Mouse (Mus musculus) liver, embryonic 15.5 days (tissue): ENCODE measurements at regions not wholly inside any gene's neighbourhood (a gene's known extent, or its start where the extent isn't known, plus 50 kb on each side); places are given as distances from the start of the nearest gene placed in this dataset.

Experiments used
- ATAC-seq: fragments of 200-750 bp; cut with Nextera tagmentation; 2 replicates; pipeline ENCODE4 v1.8.0; 2017; ENCODE audit warnings: moderate number of reproducible peaks, mild to moderate bottlenecking, moderate library complexity; ENCODE audit not compliant: insufficient read depth
- H3K27ac ChIP-seq: fragments of 300-500 bp; sonication (generic); replicated peaks from 2 replicates; pipeline ENCODE4 v1.5.1; 2015; ENCODE audit warnings: mild to moderate bottlenecking, inconsistent platforms
- H3K27me3 ChIP-seq: fragments of 300-500 bp; sonication (generic); 2 replicates; pipeline ENCODE4 v1.6.1; 2015; ENCODE audit warnings: mild to moderate bottlenecking, inconsistent platforms
- H3K36me3 ChIP-seq: fragments of 300-500 bp; sonication (generic); replicated peaks from 2 replicates; pipeline ENCODE4 v1.6.1; 2015; ENCODE audit warnings: moderate library complexity, mild to moderate bottlenecking, inconsistent platforms
- H3K4me1 ChIP-seq: fragments of 300-500 bp; sonication (generic); replicated peaks from 2 replicates; pipeline ENCODE4 v1.6.1; 2015; ENCODE audit warnings: inconsistent platforms
- H3K4me2 ChIP-seq: fragments of 300-500 bp; sonication (generic); 2 replicates; pipeline ENCODE4 v1.6.1; 2015; ENCODE audit warnings: moderate library complexity, mild to moderate bottlenecking, inconsistent platforms
- H3K4me3 ChIP-seq: fragments of 300-500 bp; sonication (generic); replicated peaks from 2 replicates; pipeline ENCODE4 v1.5.1; 2015; ENCODE audit warnings: mild to moderate bottlenecking, inconsistent platforms
- H3K9ac ChIP-seq: fragments of 300-500 bp; sonication (generic); 2 replicates; pipeline ENCODE4 v1.6.1; 2015; ENCODE audit warnings: moderate library complexity, mild to moderate bottlenecking, inconsistent platforms
- H3K9me3 ChIP-seq: fragments of 300-500 bp; sonication (generic); replicated peaks from 2 replicates; pipeline ENCODE4 v1.6.1; 2016; ENCODE audit warnings: inconsistent platforms
- WGBS: fragments of 180-500 bp; shearing (Covaris S2); methylation state at CpG from one replicate; pipeline ENCODE4 v1.1.7; 2015; ENCODE audit warnings: mixed read lengths; ENCODE audit not compliant: insufficient replicate concordance; 5-methylcytosine and 5-hydroxymethylcytosine counted together

DNA sequence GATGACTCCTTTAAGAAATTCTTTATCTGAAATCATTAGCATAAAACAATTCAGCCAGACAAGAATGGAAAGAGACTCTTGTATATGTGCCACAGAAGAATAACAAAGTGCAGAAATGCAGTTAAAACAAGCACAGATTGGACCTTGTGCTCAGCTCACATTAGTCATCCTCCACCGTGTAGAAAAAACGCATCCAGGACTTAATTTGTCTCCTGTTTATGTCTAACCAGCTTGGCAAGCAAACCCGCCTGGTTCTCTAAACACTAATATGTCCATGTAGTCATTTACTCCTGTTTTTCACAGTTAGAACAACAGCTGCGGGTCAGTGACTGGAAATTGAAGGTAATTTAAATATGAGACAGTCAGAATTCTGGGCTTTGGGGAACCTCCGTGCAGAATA, 268.7 kb downstream of the Efnb2 start:
- Histone ChIP-seq H3K27me3 (no peaks in the 10 kb centered on the region), H3K36me3 (no peaks in the 10 kb centered on the region), H3K4me1 (no peaks in the 10 kb centered on the region), H3K9ac (no peak overlapping the region), H3K4me3 (no peak overlapping the region), H3K27ac (no peak overlapping the region), H3K4me2 (no peak overlapping the region), H3K9me3 (no peaks in the 10 kb centered on the region)
- WGBS = 62% methylated on average over 5 of the region's 5 CpGs
- no peak for ATAC-seq

DNA sequence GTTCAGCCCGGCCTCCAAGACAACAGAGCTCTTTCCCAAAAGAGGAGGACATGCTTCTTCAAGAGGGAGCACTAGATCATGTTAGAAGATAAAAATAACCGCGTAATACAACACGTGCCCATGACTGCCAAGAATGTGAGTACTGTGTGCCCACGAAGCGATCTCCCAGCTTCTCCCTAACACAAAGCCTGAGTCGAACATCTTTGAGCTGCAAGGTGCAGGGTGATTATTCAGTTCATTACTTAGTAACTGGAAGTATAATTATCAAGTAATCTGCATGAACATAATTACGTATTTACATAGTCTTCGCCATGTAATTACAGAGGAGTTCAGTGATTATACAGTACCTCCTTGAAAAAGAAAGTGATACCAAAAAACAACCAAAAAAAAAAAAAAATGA, 269.7 kb downstream of the Efnb2 start:
- H3K27ac ChIP-seq = no peak overlapping the region
- no peaks in the 10 kb centered on the region for H3K9me3 ChIP-seq
- no peak for ATAC-seq
- no peaks in the 10 kb centered on the region for H3K27me3 ChIP-seq
- no peaks in the 10 kb centered on the region for H3K4me1 ChIP-seq
- no peak overlapping the region for H3K4me3 ChIP-seq
- whole genome bisulfite sequencing = 73% methylated on average over 9 of the region's 9 CpGs
- H3K4me2 ChIP-seq = no peak overlapping the region
- no peak overlapping the region for H3K9ac ChIP-seq
- no peaks in the 10 kb centered on the region for H3K36me3 ChIP-seq

DNA sequence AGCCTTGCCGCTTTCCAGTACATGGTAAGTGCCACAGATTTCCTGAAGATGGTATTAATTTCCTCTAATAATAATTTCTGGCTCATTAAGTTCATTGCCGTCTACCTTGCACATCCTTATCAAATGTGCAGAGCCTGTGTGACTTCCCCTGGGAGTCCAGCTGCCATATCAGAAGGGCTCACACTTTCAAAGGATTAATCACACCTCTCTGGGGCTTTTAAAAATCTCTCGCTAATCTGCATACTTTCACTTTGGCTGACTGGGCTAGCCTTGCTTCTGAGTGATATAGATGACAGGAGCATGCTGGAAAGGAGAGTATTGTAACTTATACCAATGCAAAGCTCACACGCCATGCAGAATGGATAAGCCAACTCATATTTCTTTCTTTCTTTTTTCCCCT, 282.8 kb downstream of the Efnb2 start:
- Histone ChIP-seq H3K4me1 (no peaks in the 10 kb centered on the region), H3K9ac (no peak overlapping the region), H3K9me3 (no peaks in the 10 kb centered on the region), H3K27ac (no peak overlapping the region), H3K36me3 (no peaks in the 10 kb centered on the region), H3K4me3 (no peak overlapping the region), H3K27me3 (no peaks in the 10 kb centered on the region), H3K4me2 (no peak overlapping the region)
- WGBS = 40% methylated on average over 4 of the region's 4 CpGs
- ATAC-seq = no peak

DNA sequence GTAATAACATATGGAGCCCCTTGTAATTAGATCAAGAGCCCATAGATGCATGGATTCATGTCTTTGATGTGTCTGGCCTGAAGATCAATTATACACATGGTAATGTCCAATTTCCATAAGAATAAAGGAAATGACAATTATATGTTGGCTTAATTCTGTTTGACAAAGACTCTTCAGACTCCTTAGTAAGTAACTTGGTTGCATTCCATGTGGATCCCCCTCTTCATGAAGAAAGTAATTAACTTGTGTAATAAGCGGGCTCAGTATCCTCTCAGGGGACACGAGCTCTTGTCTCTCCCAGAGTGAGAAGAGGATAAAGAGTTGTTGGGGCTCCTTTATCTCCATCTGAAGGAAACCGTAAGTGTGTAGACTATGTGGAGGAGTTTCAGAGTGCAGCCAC, 284.3 kb downstream of the Efnb2 start:
- no peak for ATAC-seq
- H3K27ac ChIP-seq = no peak overlapping the region
- no peaks in the 10 kb centered on the region for H3K9me3 ChIP-seq
- H3K4me2 ChIP-seq = no peak overlapping the region
- no peaks in the 10 kb centered on the region for H3K36me3 ChIP-seq
- 63% methylated on average over 3 of the region's 3 CpGs for WGBS
- H3K27me3 ChIP-seq = no peaks in the 10 kb centered on the region
- H3K4me3 ChIP-seq = no peak overlapping the region
- no peaks in the 10 kb centered on the region for H3K4me1 ChIP-seq
- no peak overlapping the region for H3K9ac ChIP-seq

DNA sequence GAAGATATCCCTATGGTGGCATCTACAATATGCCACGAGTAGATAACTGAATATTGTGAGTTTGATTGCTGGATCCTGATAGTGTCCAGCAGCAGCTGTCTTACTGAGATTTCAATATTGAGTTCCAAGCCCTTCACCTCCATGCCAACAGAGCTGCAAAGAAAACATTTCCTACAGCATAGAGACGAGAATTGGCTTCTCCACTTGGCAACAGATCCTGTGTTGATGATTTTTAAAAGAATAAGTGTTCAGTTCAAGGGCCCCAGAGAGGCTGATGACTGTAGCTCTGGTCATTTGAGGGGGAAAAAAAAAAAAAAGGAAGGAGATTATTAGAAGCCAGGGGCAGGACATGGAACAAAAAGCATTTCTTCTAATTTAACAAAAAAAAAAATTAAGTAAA, 284.7 kb downstream of the Efnb2 start:
- ATAC-seq = no peak
- no peaks in the 10 kb centered on the region for H3K9me3 ChIP-seq
- H3K27ac ChIP-seq = no peak overlapping the region
- no peak overlapping the region for H3K4me3 ChIP-seq
- H3K4me2 ChIP-seq = no peak overlapping the region
- H3K4me1 ChIP-seq = no peaks in the 10 kb centered on the region
- H3K36me3 ChIP-seq = no peaks in the 10 kb centered on the region
- WGBS = 35% methylated on average over 2 of the region's 2 CpGs
- no peaks in the 10 kb centered on the region for H3K27me3 ChIP-seq
- no peak overlapping the region for H3K9ac ChIP-seq

DNA sequence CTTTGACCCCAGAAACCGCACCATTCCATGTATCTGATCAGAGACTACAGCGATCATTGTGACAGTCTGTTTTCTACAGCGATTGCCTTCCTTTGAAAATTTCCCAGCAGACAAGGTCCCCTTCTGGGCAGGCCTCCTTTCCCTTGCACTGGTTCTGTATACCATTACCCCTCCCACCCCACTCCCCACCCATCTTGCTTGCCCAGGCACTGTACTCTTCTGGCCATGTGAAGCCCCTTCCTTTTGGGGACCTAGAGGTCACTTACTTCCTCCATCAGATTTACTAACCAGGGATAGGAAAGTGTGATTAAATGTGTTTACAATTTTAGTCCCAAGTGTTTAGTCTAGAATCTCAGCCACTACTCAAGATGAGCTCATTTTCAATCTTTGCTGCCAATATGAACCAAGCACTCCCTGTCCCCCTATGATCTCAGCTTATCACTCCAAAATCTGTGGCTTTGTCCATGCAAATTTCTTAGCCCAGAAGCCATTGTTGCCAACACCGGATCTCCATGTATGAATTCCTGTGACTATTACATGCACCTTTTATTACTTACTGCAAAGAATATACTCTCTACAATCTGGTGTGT, 293.7 kb downstream of the Efnb2 start:
- Histone ChIP-seq H3K4me3 (no peak overlapping the region), H3K27ac (no peak overlapping the region), H3K36me3 (no peaks in the 10 kb centered on the region), H3K9me3 (no peaks in the 10 kb centered on the region), H3K9ac (no peak overlapping the region), H3K27me3 (no peaks in the 10 kb centered on the region), H3K4me1 (no peaks in the 10 kb centered on the region), H3K4me2 (no peak overlapping the region)
- 79% methylated on average over 4 of the region's 4 CpGs for WGBS
- no peak for ATAC-seq

DNA sequence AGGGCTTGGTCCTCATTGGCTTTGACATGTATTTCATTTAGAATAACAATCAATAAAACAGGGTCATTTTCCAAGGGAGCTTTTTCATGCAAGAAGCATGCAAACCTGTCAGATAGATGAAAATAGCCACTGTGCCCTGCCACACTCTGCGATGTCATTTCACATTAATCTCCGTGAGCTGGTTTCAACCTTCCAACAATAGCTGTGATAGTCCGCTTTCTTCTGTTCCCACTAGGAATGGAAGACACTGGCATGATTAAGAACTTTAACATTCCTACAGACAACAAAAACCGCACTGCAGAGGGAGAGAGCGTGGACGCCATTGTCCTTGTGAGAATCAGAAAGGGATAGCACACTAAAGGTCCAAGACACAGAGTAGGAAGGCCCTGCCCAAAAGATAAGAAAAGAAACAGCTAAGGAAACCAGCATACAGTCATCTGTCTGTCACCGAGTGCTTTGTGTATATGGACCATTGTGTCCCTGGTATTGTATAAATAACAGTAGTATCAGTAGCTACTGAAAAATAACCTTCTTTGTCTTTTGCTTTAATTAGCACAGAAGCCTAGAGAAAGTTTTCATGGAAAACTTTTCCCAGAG, 299.0 kb downstream of the Efnb2 start:
- H3K4me2 ChIP-seq = no peak overlapping the region
- WGBS = 54% methylated on average over 7 of the region's 7 CpGs
- no peak overlapping the region for H3K4me3 ChIP-seq
- H3K36me3 ChIP-seq = no peaks in the 10 kb centered on the region
- ATAC-seq = no peak
- no peaks in the 10 kb centered on the region for H3K4me1 ChIP-seq
- H3K9me3 ChIP-seq = no peaks in the 10 kb centered on the region
- no peak overlapping the region for H3K9ac ChIP-seq
- no peak overlapping the region for H3K27ac ChIP-seq
- H3K27me3 ChIP-seq = no peaks in the 10 kb centered on the region

DNA sequence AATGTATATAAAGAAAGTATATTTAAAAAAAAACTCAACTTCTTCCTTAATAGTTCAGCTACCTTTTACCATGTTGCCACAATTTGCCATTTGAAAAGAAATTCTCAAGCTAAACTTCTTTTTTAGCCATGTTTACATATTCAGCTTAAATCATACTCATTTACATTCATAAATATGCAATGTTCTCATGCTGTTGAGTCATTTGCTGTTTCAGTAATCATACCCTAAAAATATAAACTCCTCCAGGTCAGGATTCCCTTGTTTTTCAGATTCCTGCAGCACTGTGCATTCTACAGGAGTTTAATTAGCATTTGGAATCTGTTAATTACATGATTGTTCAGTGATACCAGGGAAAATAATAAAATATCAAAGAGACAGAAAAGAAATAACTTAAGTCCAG, 300.5 kb downstream of the Efnb2 start:
- no peak overlapping the region for H3K9ac ChIP-seq
- no peaks in the 10 kb centered on the region for H3K36me3 ChIP-seq
- H3K4me2 ChIP-seq = no peak overlapping the region
- no peak overlapping the region for H3K27ac ChIP-seq
- no peaks in the 10 kb centered on the region for H3K27me3 ChIP-seq
- no peak overlapping the region for H3K4me3 ChIP-seq
- no peaks in the 10 kb centered on the region for H3K4me1 ChIP-seq
- H3K9me3 ChIP-seq = no peaks in the 10 kb centered on the region
- no peak for ATAC-seq

DNA sequence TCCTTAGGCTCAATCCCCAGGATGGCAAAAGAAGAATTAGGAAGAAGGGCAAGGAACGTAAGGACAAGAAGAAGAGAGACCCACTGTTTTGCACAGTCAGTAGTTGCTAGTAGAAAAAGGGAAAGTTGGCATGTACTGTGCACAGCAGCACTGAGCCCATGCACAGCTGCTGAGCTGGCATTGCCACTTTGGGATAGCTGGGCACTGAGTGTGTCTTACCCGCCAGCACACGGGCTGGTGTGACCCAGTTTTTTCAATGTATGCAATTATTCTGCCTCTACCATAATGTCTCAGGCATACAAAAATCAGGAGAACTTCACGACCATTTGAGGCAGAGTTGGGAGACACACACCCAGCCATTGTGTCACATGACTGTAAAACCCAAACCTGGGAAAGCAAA, 306.1 kb downstream of the Efnb2 start:
- no peak overlapping the region for H3K4me3 ChIP-seq
- no peaks in the 10 kb centered on the region for H3K27me3 ChIP-seq
- no peaks in the 10 kb centered on the region for H3K9me3 ChIP-seq
- H3K9ac ChIP-seq = no peak overlapping the region
- WGBS = 66% methylated on average over 4 of the region's 4 CpGs
- H3K4me1 ChIP-seq = no peaks in the 10 kb centered on the region
- no peaks in the 10 kb centered on the region for H3K36me3 ChIP-seq
- ATAC-seq = no peak
- no peak overlapping the region for H3K4me2 ChIP-seq
- H3K27ac ChIP-seq = no peak overlapping the region

DNA sequence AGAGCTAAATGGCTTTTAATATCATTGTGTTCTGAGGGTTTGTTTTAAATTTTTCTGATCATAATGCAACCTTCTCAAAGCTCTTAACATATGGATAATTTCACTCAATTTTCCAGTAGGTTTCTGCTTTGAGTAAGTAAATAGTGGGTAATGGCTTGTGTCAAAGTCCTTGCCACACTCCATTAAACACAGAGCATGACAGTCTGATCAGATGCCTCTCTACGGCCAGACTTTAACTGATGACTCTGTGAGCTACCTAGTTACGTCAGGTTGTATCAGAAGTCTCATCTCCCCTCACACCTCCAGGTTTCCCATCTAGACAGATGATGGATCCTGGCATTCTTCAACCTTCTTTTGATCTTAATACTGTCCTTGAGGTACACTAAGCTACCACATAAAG, 316.4 kb downstream of the Efnb2 start:
- Histone ChIP-seq H3K4me1 (no peaks in the 10 kb centered on the region), H3K4me3 (no peak overlapping the region), H3K27me3 (no peaks in the 10 kb centered on the region), H3K27ac (no peak overlapping the region), H3K4me2 (no peak overlapping the region), H3K9ac (no peak overlapping the region), H3K36me3 (no peaks in the 10 kb centered on the region), H3K9me3 (no peaks in the 10 kb centered on the region)
- ATAC-seq = no peak
- 71% methylated on average over 2 of the region's 2 CpGs for WGBS

DNA sequence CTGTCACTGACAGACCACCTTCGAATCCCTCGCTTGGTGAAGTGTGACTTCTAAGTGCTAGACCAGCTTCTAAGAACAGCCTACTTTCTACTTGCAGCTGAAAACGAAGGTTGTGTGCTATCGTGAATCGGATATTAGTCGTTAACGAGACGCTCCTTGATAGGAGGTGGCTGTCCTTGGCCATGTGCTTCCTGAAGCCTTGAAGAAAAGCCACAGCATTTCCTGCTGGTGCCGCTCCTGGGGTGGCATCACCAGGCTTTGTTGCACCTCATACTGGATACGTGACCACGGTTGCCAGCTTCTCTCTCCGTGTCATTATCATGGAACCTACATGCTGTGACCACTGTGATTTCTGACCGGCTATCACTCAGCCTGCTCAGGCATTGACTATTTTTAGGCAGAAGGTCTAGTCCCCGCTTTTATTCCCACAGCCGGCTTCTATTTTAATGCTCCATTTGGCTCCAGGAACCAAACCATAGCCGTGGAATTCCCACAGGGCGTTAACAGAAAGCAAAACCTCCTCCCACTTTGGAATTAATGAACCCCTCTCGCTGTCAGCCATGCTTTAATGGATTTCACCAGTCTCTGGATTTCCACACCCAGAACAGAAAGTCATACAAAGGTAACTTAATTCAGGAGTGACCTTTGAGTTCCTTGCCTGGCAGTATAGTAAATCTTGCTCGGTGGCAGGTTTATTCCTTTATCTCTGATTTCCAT, 325.6 kb downstream of the Efnb2 start:
- Histone ChIP-seq H3K27ac (no peak overlapping the region), H3K36me3 (no peaks in the 10 kb centered on the region), H3K27me3 (no peaks in the 10 kb centered on the region), H3K4me2 (no peak overlapping the region; the same call in 1 of the 2 replicates), H3K4me1 (no peaks in the 10 kb centered on the region), H3K4me3 (no peak overlapping the region), H3K9ac (no peak overlapping the region), H3K9me3 (no peaks in the 10 kb centered on the region)
- WGBS = 53% methylated on average over 19 of the region's 19 CpGs
- ATAC-seq = no peak

DNA sequence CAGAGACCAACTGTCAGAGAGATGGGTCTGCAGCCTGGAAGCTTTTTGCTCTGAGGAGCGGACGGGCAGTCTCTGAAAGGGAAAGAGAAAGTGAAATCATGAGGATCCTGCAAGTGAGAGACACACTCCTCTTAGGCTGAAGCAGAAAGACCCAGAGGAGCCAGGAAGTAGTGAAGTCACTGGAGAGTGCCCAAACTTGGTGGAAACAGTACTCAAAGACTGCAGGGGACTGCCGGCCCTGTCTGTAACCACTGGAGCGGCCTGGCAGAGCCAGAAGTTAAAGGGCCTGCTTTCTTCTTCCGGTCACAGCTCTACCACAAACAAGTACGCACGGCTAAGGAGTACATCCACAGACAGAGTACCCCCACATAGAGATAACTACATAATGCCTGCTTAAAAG, 326.5 kb downstream of the Efnb2 start:
- no peak overlapping the region for H3K27ac ChIP-seq
- no peak overlapping the region for H3K9ac ChIP-seq
- no peaks in the 10 kb centered on the region for H3K4me1 ChIP-seq
- H3K27me3 ChIP-seq = no peaks in the 10 kb centered on the region
- H3K4me3 ChIP-seq = no peak overlapping the region
- H3K36me3 ChIP-seq = no peaks in the 10 kb centered on the region
- H3K9me3 ChIP-seq = no peaks in the 10 kb centered on the region
- H3K4me2 ChIP-seq = no peak overlapping the region
- no peak for ATAC-seq
- WGBS = 40% methylated on average over 7 of the region's 7 CpGs
